Mouse (Mus musculus): ENCODE results near the gene Rnf222.

DNA sequence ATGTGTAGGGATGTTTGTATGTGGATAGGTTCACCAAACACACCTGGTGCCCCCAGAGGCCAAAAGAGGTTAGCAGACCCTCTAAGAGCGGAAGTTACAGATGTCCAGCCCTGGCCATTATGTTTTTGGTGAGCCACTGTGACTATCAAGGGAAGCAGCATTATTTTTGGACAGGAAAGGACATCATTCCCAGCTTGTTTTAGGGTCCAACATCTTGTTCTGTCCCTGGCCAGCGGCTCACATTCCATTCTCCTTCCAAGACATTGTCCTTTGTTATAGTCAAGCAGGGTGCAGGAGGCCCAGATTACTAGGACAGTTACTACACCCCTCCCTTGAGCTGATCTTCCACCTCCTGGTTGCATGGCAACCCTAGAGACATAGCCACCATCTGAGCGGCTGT lies 18.9 kb downstream of the Rnf222 start:
- TF ChIP-seq TAL1 (IDR thresholded peaks at IDR 0.05; ENCODE audit: low read length) (no peak), GATA1 (IDR thresholded peaks at IDR 0.05; ENCODE audit: low read length) (no peak)

Measured in erythroblast, embryonic 14.5 days (primary cell).